ENCODE assay signal across 7 mouse cellular contexts in genomic region chr12:108002436-108003189, GRCm38 (mm10). TPM values are rescaled to one million over a fixed set of nuclear protein-coding genes. Genes with fewer than 3 reads are reported as not detected.
DNase-seq lines count a peak whose midpoint lies in the region; ATAC-seq and TF ChIP-seq lines count a peak whose summit lies in the region.

No protein-coding gene starts in this region.

- H3K4me1 ChIP-seq in lung, postnatal 0 days (ENCODE audit: insufficient read depth, low read depth, low read length): 0 out of 2 replicates have a peak, but pooled peaks cover 4% of the 10 kb centered on the region
- peaks cover 23% of the 10 kb centered on the region for H3K4me1 ChIP-seq in forebrain, embryonic 11.5 days (replicated peaks; ENCODE audit: control insufficient read depth, insufficient read depth, low read length)
- peaks cover 23% of the 10 kb centered on the region; the same call in 1 of the 2 replicates for H3K4me1 ChIP-seq in limb, embryonic 11.5 days (ENCODE audit: control insufficient read depth, insufficient read depth, low read length)

- no peak overlapping the region for H3K27ac ChIP-seq in lung, postnatal 0 days (ENCODE audit: low read length)
- peak overlapping the region; percentile 96 for H3K27ac ChIP-seq in forebrain, embryonic 11.5 days (ENCODE audit: low read depth, low read length)
- peak overlapping the region; percentile 76 for H3K27ac ChIP-seq in limb, embryonic 11.5 days (replicated peaks; ENCODE audit: low read depth, low read length)

- H3K4me2 ChIP-seq in lung, postnatal 0 days (replicated peaks; ENCODE audit: low read depth, low read length): peak overlapping the region; percentile 99
- peak overlapping the region; percentile 74 for H3K4me2 ChIP-seq in forebrain, embryonic 11.5 days (ENCODE audit: low read depth, low read length, severe bottlenecking)
- H3K4me2 ChIP-seq in limb, embryonic 11.5 days (ENCODE audit: low read depth, severe bottlenecking): peak overlapping the region; percentile 78

- H3K9me3 ChIP-seq in lung, postnatal 0 days (ENCODE audit: low read length): no peaks in the 10 kb centered on the region
- H3K9me3 ChIP-seq in forebrain, embryonic 11.5 days (ENCODE audit: control insufficient read depth, low read length): no peaks in the 10 kb centered on the region
- no peaks in the 10 kb centered on the region for H3K9me3 ChIP-seq in limb, embryonic 11.5 days (ENCODE audit: control insufficient read depth, low read length)

- peaks cover 42% of the 10 kb centered on the region for H3K27me3 ChIP-seq in lung, postnatal 0 days (replicated peaks; ENCODE audit: insufficient read depth, low read length)
- peaks cover 2% of the 10 kb centered on the region; the same call in 1 of the 2 replicates for H3K27me3 ChIP-seq in forebrain, embryonic 11.5 days (ENCODE audit: control insufficient read depth, insufficient read depth, low read length)
- H3K27me3 ChIP-seq in limb, embryonic 11.5 days (ENCODE audit: control insufficient read depth, insufficient read depth, low read length): no peaks in the 10 kb centered on the region

- TF ChIP-seq EP300 in lung, postnatal 0 days (IDR thresholded peaks at IDR 0.05): no peak

- H3K9ac ChIP-seq in lung, postnatal 0 days (replicated peaks; ENCODE audit: low read depth): no peak overlapping the region
- H3K9ac ChIP-seq in forebrain, embryonic 11.5 days (ENCODE audit: low read length): peak overlapping the region; percentile 98
- peak overlapping the region; percentile 95 for H3K9ac ChIP-seq in limb, embryonic 11.5 days (ENCODE audit: low read length)

- ATAC-seq in lung, postnatal 0 days: no peak
- peak; percentile 10; the same call in 1 of the 2 replicates for ATAC-seq in forebrain, embryonic 11.5 days (replicated peaks; ENCODE audit: low FRiP score)
- ATAC-seq in limb, embryonic 11.5 days (ENCODE audit: insufficient number of reproducible peaks, low FRiP score, low TSS enrichment, low read depth): no peak

- H3K36me3 ChIP-seq in lung, postnatal 0 days (ENCODE audit: insufficient read depth, low read length): no peaks in the 10 kb centered on the region
- no peaks in the 10 kb centered on the region for H3K36me3 ChIP-seq in forebrain, embryonic 11.5 days (ENCODE audit: control insufficient read depth, insufficient read depth, low read length)
- H3K36me3 ChIP-seq in limb, embryonic 11.5 days (ENCODE audit: control insufficient read depth, insufficient read depth, low read length): no peaks in the 10 kb centered on the region

- 1% methylated on average over 34 of the region's 78 CpGs for WGBS in lung, postnatal 0 days
- WGBS in forebrain, embryonic 11.5 days: under 1% methylated on average over 68 of the region's 78 CpGs
- under 1% methylated on average over 60 of the region's 78 CpGs for WGBS in limb, embryonic 11.5 days

- H3K4me3 ChIP-seq in lung, postnatal 0 days (ENCODE audit: low read depth, low read length): peak overlapping the region; percentile 54
- peak overlapping the region; percentile 96 for H3K4me3 ChIP-seq in forebrain, embryonic 11.5 days (ENCODE audit: low read depth, low read length)
- peak overlapping the region; percentile 89 for H3K4me3 ChIP-seq in limb, embryonic 11.5 days (ENCODE audit: low read depth, low read length)

- DNase-seq in lung, postnatal 0 days (ENCODE audit: low spot score): no peak
- DNase-seq in lung, postnatal 14 days: no peak
- peak; percentile 88 for DNase-seq in forebrain, embryonic 11.5 days (ENCODE audit: low spot score)
- DNase-seq in limb, embryonic 11.5 days (ENCODE audit: low spot score): peak; percentile 73
- peak; percentile 61 for DNase-seq in retina, embryonic 14.5 days (ENCODE audit: low spot score)
- DNase-seq in c-Kit-positive CD71-positive TER-119-positive erythroid progenitor cells, embryonic 14.5 days (ENCODE audit: low spot score): no peak
- no peak for DNase-seq in natural killer cell, adult 2 months (ENCODE audit: low spot score in 2 of 2)

- no peak for TF ChIP-seq CTCF in lung, postnatal 0 days (IDR thresholded peaks at IDR 0.05)

RNA-seq across cellular contexts. Expression of gene Bcl11b, which starts 0.8 kb away (rescaled TPM):
- polyA plus RNA-seq in lung, postnatal 0 days (2015; fragmentation: Nextera tagmentation; extraction: Ambion mirVana): 0.44 and 0.46 TPM in 2 replicates
- 19.4 and 24.2 TPM in 2 replicates for polyA plus RNA-seq in forebrain, embryonic 11.5 days (2014; fragmentation: Nextera tagmentation; extraction: Ambion mirVana)
- polyA plus RNA-seq in limb, embryonic 11.5 days (2014; fragmentation: Nextera tagmentation; extraction: Ambion mirVana): 8.7 and 12.3 TPM in 2 replicates

Comparison
In these comparisons a context has a peak if more than half of its experiments do, and no peak if none do; other contexts are left out.
1. DNase-seq: peak in forebrain, embryonic 11.5 days (single experiment), limb, embryonic 11.5 days (single experiment) and retina, embryonic 14.5 days (single experiment); none in lung, postnatal 0 days (single experiment), lung, postnatal 14 days (single experiment), c-Kit-positive CD71-positive TER-119-positive erythroid progenitor cells, embryonic 14.5 days (single experiment) and natural killer cell, adult 2 months (0 of 2).
2. Peak in every context shown above with its lines, with median percentiles within 50 percentile points of each other: H3K4me2 ChIP-seq and H3K4me3 ChIP-seq.